Mouse (Mus musculus) neural tube, embryonic 11.5 days (tissue): ENCODE measurements around the gene Ak3. TPM values are rescaled to one million over a fixed set of nuclear protein-coding genes. Genes with fewer than 3 reads are reported as not detected.

Source experiments
- polyA plus RNA-seq: library from polyadenylated mRNA; unstranded; fragments of >200 nt; fragmentation: Nextera tagmentation; extraction: Ambion mirVana; gene quantifications from 2 replicates; pipeline ENCODE4 v1.2.1, GENCODE M21; 2014

Ak3 gene
- polyA plus RNA-seq, 1 experiment from 2014 or later, result 82.7 TPM

Other genes starting within 250 kb of the Ak3 start
- 1.5 and 1.7 TPM in 2 replicates for gene Slc1a1, start 212.9 kb downstream of the Ak3 start, polyA plus RNA-seq
- gene Plpp6, start 84.0 kb downstream of the Ak3 start, polyA plus RNA-seq, result 8.6 and 9.3 TPM in 2 replicates
- 0.20 and 0.60 TPM in 2 replicates for gene 4430402I18Rik, start 80.2 kb downstream of the Ak3 start, polyA plus RNA-seq
- 51.8 and 53.0 TPM in 2 replicates for gene Cdc37l1, start 57.6 kb downstream of the Ak3 start, polyA plus RNA-seq
- 55.0 and 58.8 TPM in 2 replicates for gene Rcl1, start 53.4 kb upstream of the Ak3 start, polyA plus RNA-seq
- 12.3 and 14.3 TPM in 2 replicates for gene Jak2, start 203.9 kb upstream of the Ak3 start, polyA plus RNA-seq